Mouse (Mus musculus) embryo, embryonic 9.5 days (tissue): ENCODE measurements at regions not wholly inside any gene's neighbourhood (a gene's known extent, or its start where the extent isn't known, plus 50 kb on each side); places are given as distances from the start of the nearest gene placed in this dataset.

Experiments used
- DNase-seq: peaks from one replicate; pipeline ENCODE4 v3.0.0-alpha.2; 2017; ENCODE audit errors: extremely low spot score

- no peak for DNase-seq
Observed at GRCm38 (mm10) chr2:78095536-78095935, 149.4 kb upstream of the Cwc22 start.

GRCm38 (mm10) chr2:78094921-78095320 is 148.7 kb upstream of the Cwc22 start:
- DNase-seq, result no peak

GRCm38 (mm10) chr2:78064321-78065037 is 118.3 kb upstream of the Cwc22 start:
- DNase-seq, result peak; percentile 54

- DNase-seq, result no peak
Observed at GRCm38 (mm10) chr2:78059801-78060416, 113.7 kb upstream of the Cwc22 start.

GRCm38 (mm10) chr2:78058988-78059387 is 112.8 kb upstream of the Cwc22 start:
- no peak for DNase-seq

GRCm38 (mm10) chr2:78053910-78054309 is 107.7 kb upstream of the Cwc22 start:
- DNase-seq, result no peak

GRCm38 (mm10) chr2:78050542-78050941 is 104.4 kb upstream of the Cwc22 start:
- no peak for DNase-seq

- peak; percentile 75 for DNase-seq
Observed at GRCm38 (mm10) chr2:78049248-78049874, 103.2 kb upstream of the Cwc22 start.

GRCm38 (mm10) chr2:78048706-78049055 is 102.5 kb upstream of the Cwc22 start:
- no peak for DNase-seq

- peak; percentile 45 for DNase-seq
Observed at GRCm38 (mm10) chr2:78048030-78048705, 102.0 kb upstream of the Cwc22 start.

- DNase-seq, result no peak
Observed at GRCm38 (mm10) chr2:78027319-78027718, 81.1 kb upstream of the Cwc22 start.

GRCm38 (mm10) chr2:78026808-78027207 is 80.6 kb upstream of the Cwc22 start:
- no peak for DNase-seq

- DNase-seq, result no peak
Observed at GRCm38 (mm10) chr2:78025651-78026435, 79.7 kb upstream of the Cwc22 start.

- DNase-seq, result no peak
Observed at GRCm38 (mm10) chr2:78024981-78025565, 78.9 kb upstream of the Cwc22 start.

- no peak for DNase-seq
Observed at GRCm38 (mm10) chr2:78023916-78024685, 77.9 kb upstream of the Cwc22 start.

GRCm38 (mm10) chr2:78023416-78023815 is 77.2 kb upstream of the Cwc22 start:
- DNase-seq, result no peak

- DNase-seq, result no peak
Observed at GRCm38 (mm10) chr2:78022756-78023155, 76.6 kb upstream of the Cwc22 start.

- peak; percentile 24 for DNase-seq
Observed at GRCm38 (mm10) chr2:78021905-78022304, 75.7 kb upstream of the Cwc22 start.

- no peak for DNase-seq
Observed at GRCm38 (mm10) chr2:78021356-78021900, 75.3 kb upstream of the Cwc22 start.

GRCm38 (mm10) chr2:78020516-78020915 is 74.3 kb upstream of the Cwc22 start:
- no peak for DNase-seq
